Mouse (Mus musculus) large intestine, adult 2 months (tissue): Measurements from ENCODE around the gene Iqsec1. TPM values are rescaled to one million over a fixed set of nuclear protein-coding genes. Genes with fewer than 3 reads are reported as not detected.

ENCODE experiments used
- DNase-seq: peaks from one replicate; pipeline ENCODE4 v3.0.0-alpha.2; 2012; ENCODE audit warnings: low read depth, low spot score
- WGBS: fragments of 180-500 bp; shearing (Covaris S2); methylation state at CpG from one replicate; pipeline ENCODE4 v1.1.7; 2018; 5-methylcytosine and 5-hydroxymethylcytosine counted together
- polyA plus RNA-seq: library from polyadenylated mRNA; depleted of rRNA; stranded (reverse); fragments of >200 nt; gene quantifications from 2 replicates; pipeline ENCODE4 v1.2.3, GENCODE M21; 2012

Iqsec1 gene
- polyA plus RNA-seq, 1 experiment = 24.9 TPM

DNA sequence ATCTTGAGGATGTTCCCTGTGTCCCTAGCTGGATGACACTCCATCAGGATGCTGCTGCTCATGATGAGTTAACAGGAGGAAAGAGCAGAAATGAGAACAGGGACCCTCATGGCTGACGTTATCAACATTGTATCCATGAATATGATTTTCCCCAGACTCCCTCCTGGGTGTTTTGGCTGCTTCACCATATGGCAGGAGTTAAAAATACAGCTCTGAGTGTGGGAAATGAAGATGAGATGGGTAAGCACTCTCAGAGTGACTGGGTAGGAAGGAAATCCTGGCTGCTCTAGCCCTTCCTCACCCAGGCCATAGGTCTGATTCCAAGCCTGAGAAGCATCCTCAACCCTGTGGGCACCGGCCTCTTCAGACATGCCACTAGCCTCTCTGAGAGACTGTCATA, 14.2 kb downstream of the Iqsec1 start:
- no peak for DNase-seq
- WGBS = 88% methylated on average over 2 of the region's 2 CpGs

DNA sequence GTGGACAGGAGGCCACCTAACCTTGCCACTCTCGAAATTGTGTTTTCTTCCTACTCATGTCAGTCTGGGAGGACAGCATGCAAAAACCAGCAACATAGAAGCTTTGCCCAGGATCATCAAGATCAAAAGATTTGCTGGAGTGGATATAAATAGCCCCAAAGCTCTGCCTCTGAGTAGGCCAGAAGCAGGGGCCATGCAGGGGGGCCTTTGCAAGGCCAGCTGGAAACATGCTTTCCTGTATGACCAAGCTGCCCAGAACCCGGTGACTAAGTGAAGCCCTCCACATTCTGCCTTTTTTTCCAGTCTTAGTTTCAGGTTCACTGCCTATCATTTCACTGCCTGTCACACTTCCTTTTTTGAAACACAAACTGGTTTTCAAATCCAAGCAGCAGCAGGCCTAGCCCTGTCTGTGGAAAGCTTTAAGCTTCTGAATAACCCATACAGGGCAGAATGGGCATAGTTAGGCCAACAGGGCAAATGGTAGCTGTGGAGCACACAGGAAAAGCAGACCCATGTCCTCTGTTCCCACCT, 19.1 kb downstream of the Iqsec1 start:
- no peak for DNase-seq
- WGBS = 40% methylated on average over 2 of the region's 2 CpGs

DNA sequence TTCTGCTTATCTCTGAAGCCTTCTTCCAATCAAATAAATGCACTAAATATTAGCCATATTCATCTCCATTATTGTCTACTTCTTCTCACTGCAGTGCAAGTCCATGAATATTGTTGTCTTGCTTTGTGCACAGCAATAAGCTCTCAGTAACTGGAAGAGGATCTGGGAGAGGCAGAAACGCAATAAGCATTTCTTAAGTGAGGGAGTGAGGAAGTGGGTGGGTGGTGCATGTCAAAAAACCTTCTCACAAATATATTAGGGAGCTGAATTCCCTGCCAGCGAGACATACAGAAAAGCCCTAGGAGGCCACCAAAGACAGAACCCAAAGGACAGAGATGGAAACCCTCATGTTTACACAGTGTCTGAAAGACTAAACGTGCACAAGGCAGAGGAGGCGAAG, 35.1 kb downstream of the Iqsec1 start:
- DNase-seq = no peak
- WGBS = 69% methylated on average over 4 of the region's 4 CpGs

DNA sequence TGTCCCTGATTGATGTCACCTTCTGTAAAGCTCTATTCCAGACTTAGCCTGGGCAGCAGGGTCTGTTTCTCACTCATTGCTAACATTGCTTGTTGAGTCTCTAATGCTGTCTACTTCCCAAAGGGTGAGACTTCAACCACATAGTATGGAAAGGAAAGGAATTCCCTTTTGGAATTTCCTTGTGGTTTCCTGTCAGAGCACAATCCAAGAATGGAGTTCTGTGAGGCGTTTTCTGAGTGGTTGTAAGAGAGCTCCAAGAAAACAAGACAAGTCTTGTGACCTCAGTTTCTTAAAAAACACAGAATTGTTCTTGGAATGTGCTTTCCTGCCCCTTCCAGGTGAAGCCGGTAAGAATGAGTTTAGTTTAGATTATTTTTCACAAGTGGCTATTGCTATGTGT, 37.5 kb downstream of the Iqsec1 start:
- 62% methylated on average over 2 of the region's 2 CpGs for WGBS

DNA sequence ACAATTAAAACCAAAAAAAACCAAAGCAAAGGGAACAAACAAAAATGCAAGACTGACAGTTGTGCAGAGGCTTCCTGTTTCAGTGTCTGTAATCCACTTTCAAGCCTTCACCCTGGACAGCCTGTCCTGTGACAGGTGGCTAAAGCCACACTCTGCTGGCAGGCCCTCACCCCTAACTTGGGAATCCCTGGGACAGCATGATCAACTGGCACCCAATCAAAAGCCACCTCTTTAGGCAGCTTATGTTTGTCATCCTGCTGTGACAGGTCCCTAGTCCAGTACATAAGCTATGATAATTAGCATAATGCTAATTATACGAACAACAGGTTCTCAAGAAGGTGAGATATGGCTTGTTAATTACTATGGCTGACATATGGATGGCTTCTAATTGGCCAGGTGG, 40.4 kb downstream of the Iqsec1 start:
- DNase-seq = no peak
- 91% methylated on average over 1 of the region's 1 CpGs for WGBS

More for the DNA sequence above, 37.5 kb downstream of the Iqsec1 start:
- no peak for DNase-seq

DNA sequence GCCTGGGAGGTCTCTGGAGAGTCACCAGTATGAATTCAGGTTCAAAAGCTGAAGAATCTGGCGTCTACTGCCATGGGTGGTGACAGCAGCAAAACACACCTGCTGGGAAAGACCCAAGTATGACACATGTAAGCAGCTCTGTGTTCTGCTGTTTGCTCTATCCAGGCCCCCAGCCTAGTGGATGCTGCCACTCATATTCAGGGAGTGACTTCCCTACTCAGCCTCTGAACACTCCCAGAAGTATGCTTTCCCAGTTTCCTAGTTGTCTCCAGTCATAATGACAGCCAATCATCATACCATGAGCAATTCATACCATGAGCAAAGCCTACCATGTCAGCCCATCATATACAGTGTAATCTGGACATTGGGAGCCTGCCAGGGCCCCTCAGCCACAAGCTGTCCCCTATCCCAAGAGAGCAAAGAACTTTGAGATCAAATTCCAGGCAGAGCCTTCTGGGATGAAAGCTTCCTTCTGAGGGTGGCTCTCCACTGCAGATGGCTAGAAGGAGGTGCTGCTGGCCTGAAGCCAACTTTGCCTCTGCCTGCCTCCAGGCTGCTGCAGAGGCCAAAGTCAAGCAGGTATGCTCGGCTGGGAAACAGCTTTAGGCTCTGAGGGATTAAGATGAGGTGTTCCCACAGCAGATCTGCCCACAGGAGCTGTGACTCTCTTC, 42.8 kb downstream of the Iqsec1 start:
- 31% methylated on average over 2 of the region's 2 CpGs for WGBS
- DNase-seq = peak; percentile 44

DNA sequence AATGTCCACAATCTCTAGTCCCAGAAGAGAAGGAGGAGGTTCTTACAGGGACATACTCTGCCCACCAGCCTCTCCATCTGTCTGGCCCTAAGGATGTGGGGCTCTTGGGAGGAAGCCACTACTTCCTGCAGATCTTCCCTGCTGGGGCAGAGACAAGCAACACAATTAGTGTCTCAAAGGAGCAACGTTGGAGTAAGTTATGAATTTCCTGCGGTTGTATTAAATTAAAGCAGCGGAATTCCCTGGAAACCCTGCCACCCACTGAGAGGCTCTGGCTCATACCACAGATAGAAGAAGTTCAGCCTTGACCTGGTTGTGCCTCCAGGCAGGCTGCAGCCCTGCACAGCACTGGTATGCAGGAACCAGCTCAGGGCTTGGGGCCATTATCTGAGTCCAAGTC, 47.2 kb downstream of the Iqsec1 start:
- WGBS = 57% methylated on average over 3 of the region's 3 CpGs
- no peak for DNase-seq

DNA sequence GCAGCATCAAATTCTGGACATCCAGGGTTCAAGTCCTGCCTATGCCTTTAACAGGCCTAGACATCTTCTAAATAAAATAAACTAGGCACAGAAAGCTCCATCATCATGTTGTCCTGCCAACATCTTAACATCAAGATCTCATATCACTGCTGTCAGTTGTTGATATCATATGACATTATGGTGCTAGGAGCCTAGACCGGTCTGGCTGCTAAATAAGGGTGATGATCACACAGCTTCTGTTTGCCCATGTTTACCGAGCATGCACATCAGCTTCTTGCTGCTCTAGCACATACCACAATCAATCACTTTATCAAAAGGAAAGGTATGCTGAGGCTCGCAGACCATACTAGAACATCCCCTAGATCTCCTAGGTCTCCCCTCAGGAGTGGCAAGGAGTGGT, 54.8 kb downstream of the Iqsec1 start:
- no peak for DNase-seq
- WGBS = 97% methylated on average over 3 of the region's 3 CpGs

DNA sequence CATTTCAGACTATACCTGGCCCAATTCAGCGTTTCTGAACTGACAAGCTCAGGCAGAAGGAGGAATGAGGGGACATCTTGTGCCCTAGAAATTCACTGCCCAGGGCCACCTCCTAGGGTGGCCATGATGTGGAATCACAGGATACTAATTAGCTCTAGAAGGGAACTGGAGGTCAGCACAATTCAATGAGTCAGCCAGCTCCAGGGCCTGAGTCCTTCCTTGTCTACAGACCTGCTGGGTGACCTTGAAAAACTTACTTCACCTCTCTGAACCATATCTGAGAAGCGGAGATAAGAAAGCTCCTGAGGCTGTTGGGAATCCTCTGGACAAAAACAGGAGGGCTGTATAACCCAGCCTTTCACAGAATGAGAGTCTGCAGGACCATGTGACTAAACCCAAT, 59.7 kb downstream of the Iqsec1 start:
- DNase-seq = no peak
- WGBS = 87% methylated on average over 2 of the region's 2 CpGs

DNA sequence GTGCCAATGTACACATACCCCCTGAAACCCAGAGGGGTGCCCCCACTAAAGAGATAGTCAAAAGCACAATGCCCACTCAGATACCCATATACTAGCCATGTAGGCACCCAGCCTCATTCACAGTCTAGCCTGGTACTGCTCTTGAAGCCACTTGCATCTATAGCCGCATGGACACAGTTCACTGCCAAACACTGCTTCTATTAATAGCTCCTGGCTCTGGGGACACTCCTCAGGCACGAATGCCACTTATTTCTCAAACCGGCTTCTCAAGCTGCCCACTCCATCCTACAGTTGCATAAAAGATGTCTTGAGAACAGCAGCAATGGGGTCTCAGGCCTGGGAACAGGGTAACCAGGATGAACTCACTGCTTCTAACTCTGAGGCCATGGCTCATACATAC, 63.0 kb downstream of the Iqsec1 start:
- 57% methylated on average over 3 of the region's 3 CpGs for WGBS
- DNase-seq = no peak

DNA sequence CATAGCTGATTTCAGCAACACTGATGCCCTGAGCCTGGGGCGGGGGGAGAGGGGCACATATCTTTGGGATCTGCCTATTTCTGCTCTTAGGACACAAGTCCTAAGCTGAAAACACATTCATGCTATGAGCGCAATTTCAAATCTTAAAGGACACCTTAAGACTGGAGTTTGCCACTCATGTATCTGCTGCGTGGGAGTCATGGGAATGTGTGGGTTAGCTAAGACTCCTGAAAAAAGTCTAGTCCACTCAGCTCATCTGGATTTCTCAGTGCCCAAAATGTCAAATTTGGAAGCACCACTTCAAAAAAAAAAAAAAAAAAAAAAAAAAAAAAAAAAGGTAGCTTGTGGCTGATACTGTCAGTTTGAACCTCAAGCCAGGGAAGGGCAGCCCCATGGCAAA, 63.7 kb downstream of the Iqsec1 start:
- 93% methylated on average over 3 of the region's 3 CpGs for WGBS

DNA sequence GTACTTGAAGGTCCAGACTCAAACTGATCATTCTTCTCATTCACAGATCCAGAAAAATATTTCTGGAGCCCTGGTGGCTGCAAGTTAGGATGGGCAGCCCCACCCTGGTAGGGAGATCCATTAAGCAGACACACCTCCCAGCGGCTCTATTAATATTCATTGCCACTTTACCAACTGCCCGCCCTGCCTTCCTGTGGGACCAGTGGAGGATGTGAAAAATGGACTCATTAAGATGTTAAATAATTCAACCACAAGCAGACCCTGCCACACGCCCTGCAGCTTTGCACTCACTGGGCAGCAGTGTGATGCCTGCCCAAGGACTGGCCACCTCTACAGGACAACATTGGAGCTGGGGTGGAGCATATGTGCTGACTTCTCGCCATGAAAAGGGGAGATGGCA, 64.1 kb downstream of the Iqsec1 start:
- 82% methylated on average over 4 of the region's 4 CpGs for WGBS
- DNase-seq = no peak

More for the DNA sequence above, 63.7 kb downstream of the Iqsec1 start:
- no peak for DNase-seq

DNA sequence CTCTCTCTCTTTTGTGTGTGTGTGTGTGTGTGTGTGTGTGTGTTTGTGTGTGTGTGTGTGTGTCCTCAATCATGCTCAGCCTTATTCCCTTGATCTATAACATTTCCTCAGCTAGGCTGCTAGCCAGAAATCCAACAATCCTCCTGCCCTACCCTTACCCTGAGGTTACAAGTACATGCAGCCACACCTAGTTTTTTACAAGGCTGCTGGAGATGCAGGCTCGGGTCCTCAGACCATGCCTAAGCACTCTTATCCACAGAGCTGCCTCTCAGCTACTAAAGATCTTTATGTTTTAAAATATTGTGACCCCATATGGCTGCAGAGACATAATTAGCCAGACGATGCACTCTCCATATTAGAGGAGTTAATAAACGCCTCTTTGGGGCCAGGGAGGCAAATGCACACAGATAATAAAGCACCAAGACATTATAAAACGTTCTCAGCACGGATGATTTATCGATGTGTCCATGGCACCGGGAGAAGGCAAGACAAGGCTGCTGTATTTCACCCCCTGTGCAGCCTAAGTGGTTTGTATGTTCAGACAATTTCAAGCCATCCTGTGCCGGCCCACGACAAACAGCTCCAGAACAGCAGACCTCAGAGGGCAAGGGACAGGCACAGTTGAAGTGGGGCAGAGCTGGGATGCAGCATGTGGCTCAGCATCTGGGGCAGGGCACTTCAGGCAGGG, 67.1 kb downstream of the Iqsec1 start:
- DNase-seq = no peak
- 22% methylated on average over 9 of the region's 9 CpGs for WGBS

DNA sequence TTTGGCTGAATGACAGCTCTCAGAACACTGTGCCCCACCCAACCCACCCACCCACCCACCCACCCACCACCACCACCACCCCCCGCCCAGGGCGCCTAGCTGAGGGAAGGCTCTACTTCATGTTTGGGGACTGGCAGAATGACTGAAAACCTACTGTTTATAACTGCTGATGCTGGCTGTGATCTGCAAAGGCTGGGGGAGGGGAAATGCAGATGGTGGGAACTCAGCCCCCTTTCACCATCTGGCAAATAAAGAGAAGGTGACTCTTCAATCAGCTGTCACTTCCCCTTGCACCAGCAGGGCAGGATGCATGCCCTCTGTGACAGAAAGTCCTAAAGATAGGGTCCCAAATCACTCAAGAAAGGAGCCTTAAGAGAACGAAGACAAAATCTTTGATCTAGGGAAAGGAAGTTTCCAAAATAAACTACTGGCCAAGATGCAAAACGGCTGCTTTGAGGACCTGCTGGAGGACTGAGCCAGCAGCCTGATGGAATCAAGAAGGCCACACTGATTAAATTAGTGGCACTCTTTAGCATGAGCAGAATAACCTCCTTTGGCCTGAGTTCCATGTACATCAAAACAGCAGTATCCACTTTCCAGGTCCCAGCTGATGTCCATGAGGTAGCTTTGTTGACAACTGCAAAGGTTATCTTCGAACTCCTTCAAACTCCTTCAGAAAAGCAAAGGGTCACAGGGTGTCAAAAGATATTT, 67.8 kb downstream of the Iqsec1 start:
- no peak for DNase-seq
- 23% methylated on average over 5 of the region's 5 CpGs for WGBS

DNA sequence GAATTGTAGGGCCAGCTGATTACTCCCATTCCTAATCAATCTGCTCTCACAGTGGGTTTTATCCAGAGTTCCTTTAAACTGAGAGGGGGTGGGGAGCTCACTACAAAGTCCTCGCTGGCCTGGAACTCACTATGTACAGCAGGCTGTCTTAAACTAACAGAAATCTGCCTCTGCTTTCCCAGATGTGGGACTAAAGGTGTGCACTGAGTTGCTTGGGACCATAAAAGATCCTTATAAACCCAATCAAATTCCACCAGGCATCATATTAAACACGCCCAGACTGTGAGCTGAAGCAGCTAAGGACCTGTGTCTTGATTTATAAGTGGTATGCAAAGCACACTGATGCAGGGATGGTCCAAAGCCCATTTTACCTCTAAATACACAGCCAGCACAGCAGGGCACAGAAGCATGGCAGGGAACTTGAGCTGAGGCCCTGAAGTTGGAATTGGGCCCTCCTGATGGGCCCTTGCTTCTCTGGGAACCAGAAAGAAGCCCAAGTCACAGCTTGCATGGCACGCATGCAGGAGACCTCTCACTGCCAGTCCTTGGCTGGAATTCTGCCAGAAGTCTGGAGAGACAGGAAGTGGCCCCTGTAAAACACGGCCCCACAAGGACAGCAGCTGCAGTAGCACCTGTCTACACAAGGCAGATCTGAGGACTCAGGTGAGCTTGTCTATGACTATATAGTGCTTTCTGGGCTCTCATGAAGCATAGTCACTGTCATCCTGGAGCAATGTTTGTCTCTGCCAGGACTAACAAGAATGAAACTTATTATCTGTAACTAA, 68.7 kb downstream of the Iqsec1 start:
- DNase-seq = no peak
- WGBS = 19% methylated on average over 4 of the region's 4 CpGs

DNA sequence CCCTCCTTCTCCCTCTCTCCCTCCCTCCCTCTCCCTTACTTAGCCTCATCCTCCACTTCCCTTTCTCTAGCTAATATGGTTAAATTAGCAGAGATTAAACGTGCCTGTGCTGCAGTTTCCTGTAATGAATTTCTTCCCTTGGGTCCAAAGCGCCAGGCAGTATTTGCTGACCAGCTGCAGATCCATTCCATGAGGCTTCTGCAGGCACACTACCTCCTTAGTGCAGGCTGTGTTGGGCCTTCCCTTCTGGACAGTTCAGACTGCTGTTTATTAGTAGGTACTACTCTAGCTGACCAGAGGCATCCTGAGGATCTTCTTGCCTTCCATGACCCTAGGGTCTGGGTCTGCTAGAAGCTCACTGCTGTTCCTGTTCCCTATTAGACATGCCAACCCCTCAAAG, 72.9 kb downstream of the Iqsec1 start:
- 57% methylated on average over 2 of the region's 2 CpGs for WGBS
- no peak for DNase-seq

DNA sequence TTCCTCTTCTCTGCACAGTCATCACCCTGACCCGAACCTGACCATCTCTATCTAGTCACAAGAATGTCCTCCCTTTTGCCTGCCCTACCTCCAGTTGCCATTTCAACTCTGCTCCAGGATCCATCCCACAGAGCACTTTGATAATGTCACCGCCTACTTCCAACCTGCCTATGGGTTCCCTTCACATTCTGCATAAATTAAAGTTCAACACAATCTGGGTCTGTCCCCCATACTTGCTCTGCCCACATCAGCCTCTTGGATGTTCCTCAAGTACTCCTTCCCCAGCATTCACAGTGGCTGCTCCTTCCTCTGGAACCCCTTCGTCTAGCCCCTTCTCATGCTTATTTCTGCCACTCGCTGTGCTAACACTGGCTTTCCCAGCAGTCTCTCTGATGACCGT, 74.7 kb downstream of the Iqsec1 start:
- no peak for DNase-seq
- WGBS = 90% methylated on average over 5 of the region's 5 CpGs

DNA sequence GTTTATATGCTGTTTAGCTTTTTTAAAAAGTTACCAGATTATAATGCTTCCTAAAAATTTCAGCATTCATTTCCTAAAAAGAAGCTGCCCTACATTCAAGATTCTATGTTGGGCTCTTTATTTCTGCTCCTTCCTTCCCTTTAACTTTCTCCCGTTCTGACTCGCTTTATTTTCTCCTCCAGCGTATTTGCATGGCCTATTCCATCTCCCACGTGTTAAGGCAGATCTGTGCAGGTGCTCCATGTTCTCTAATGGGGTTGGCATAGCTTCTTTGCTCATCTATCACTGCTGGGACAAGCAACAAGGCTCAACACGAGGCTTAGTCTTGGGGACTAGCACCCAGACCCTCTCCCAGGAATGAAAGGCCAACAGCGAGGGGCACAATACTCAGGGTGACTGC, 75.7 kb downstream of the Iqsec1 start:
- 82% methylated on average over 6 of the region's 6 CpGs for WGBS
- no peak for DNase-seq

DNA sequence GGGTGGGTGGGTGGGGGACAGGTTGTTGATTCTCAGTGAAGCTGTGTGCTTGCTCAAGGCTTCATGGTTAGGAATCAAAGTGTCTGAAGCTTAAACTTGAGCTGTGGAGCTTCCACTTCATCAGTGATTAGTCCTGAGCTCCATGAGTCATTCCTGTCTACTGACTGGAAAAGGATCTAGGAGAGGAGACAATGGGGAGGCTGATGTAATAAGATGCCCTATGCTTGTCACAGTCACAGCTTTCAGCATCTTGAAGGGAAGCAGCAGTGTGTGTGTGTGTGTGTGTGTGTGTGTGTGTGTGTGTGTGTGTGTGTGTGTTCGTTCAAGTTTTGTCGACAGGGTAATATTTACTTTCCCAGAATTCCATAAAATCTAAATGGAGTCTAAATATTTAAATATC, 84.3 kb downstream of the Iqsec1 start:
- WGBS = 35% methylated on average over 2 of the region's 2 CpGs
- no peak for DNase-seq

DNA sequence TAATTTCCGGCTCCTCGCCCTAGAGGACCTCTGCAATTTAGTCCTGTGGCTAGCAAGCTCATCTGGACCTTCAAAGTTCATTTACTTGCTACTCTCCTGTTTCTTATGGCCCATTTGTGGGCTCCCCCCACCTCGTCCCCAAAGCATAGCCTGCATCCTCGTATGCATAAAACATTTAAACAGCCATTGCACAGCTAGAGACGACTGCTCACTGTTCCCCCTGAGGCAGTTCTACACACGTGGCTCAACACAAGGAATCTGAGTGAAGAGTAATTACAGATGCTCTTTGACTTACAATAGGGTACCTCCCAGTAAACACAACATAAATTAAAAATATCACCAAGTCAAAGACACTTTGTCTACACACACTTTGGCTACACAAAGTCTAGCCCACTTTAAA, 88.2 kb downstream of the Iqsec1 start:
- 75% methylated on average over 6 of the region's 6 CpGs for WGBS

More for the DNA sequence above, 88.2 kb downstream of the Iqsec1 start:
- no peak for DNase-seq
